Mouse (Mus musculus) heart, embryonic 10.5 days (tissue): ENCODE measurements around the gene Agpat4. TPM values are rescaled to one million over a fixed set of nuclear protein-coding genes. Genes with fewer than 3 reads are reported as not detected.

Experiments used
- DNase-seq: peaks from one replicate; pipeline ENCODE4 v3.0.0-alpha.2; 2017; ENCODE audit warnings: low spot score
- H3K27ac ChIP-seq: fragments of 300-500 bp; sonication (generic); 2 replicates; pipeline ENCODE4 v1.5.1; 2016; ENCODE audit warnings: mild to moderate bottlenecking
- H3K27me3 ChIP-seq: fragments of 300-500 bp; sonication (generic); 2 replicates; pipeline ENCODE4 v1.6.1; 2016; ENCODE audit warnings: mild to moderate bottlenecking; ENCODE audit not compliant: poor library complexity, insufficient read depth, severe bottlenecking
- H3K36me3 ChIP-seq: fragments of 300-500 bp; sonication (generic); 2 replicates; pipeline ENCODE4 v1.6.1; 2016; ENCODE audit warnings: mild to moderate bottlenecking, moderate library complexity
- H3K4me1 ChIP-seq: fragments of 300-500 bp; sonication (generic); 2 replicates; pipeline ENCODE4 v1.6.1; 2016; ENCODE audit warnings: mild to moderate bottlenecking
- H3K4me3 ChIP-seq: fragments of 300-500 bp; sonication (generic); 2 replicates; pipeline ENCODE4 v1.5.1; 2016; ENCODE audit warnings: mild to moderate bottlenecking, moderate library complexity
- H3K9me3 ChIP-seq: fragments of 300-500 bp; sonication (generic); 2 replicates; pipeline ENCODE4 v1.6.1; 2016; ENCODE audit warnings: mild to moderate bottlenecking, moderate library complexity
- WGBS: fragments of 180-500 bp; shearing (Covaris S2); methylation state at CpG from one replicate; pipeline ENCODE4 v1.1.7; 2016; 5-methylcytosine and 5-hydroxymethylcytosine counted together
- polyA plus RNA-seq: library from polyadenylated mRNA; unstranded; fragments of >200 nt; fragmentation: Nextera tagmentation; extraction: Ambion mirVana; gene quantifications from 2 replicates; pipeline ENCODE4 v1.2.1, GENCODE M21; 2016

Gene Agpat4
- polyA plus RNA-seq, 1 experiment from 2014 or later = 32.5 TPM

DNA sequence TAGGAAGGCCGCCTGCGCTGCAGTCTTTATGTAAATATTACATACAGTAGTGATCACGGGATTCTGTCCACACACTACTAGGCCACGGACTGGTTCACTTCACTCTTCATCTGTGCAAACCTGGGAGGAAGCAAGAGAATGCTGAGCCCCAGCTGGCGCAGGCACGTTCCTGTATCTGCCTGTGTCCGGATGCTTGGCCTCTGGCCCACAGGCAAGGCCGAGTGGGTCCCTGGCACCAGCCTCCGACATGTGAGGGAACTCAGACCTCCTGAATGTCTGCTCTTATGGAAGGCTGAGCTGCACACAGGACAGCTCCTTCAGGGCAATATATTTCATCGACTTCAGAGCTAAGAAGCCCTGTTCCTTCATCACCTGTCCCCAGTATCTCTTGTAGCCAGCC is 109.5 kb downstream of the Agpat4 start:
- peaks cover 77% of the 10 kb centered on the region for H3K36me3 ChIP-seq
- H3K27ac ChIP-seq = no peak overlapping the region
- 85% methylated on average over 10 of the region's 10 CpGs for WGBS

DNA sequence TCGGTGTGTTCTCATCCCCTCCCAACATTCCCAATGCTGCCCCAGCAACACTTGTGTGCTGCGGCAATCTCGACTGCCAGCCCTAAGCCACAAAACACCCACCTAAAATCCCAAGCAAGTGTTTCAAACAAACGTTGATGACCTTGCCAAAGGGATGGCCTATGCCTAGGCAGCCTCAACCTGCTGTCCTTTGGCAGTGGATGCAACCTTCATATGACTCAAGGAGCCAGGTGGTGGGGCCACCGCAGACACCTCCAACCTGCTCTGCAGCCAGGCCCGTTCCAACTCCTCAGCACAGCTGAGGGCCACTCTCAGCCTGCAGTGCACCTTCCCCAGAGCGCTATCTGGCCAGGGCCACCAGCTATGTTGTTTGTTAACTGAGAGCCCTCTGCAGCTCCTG is 110.0 kb downstream of the Agpat4 start:
- Histone ChIP-seq H3K4me1 (peaks cover 8% of the 10 kb centered on the region), H3K27ac (no peak overlapping the region), H3K4me3 (no peak overlapping the region), H3K27me3 (no peaks in the 10 kb centered on the region), H3K9me3 (no peaks in the 10 kb centered on the region), H3K36me3 (peaks cover 80% of the 10 kb centered on the region)
- DNase-seq = no peak
- 90% methylated on average over 7 of the region's 7 CpGs for WGBS

More for the DNA sequence above, 109.5 kb downstream of the Agpat4 start:
- DNase-seq = no peak
- H3K27me3 ChIP-seq = no peaks in the 10 kb centered on the region
- H3K4me1 ChIP-seq = peaks cover 8% of the 10 kb centered on the region
- no peak overlapping the region for H3K4me3 ChIP-seq
- H3K9me3 ChIP-seq = no peaks in the 10 kb centered on the region

DNA sequence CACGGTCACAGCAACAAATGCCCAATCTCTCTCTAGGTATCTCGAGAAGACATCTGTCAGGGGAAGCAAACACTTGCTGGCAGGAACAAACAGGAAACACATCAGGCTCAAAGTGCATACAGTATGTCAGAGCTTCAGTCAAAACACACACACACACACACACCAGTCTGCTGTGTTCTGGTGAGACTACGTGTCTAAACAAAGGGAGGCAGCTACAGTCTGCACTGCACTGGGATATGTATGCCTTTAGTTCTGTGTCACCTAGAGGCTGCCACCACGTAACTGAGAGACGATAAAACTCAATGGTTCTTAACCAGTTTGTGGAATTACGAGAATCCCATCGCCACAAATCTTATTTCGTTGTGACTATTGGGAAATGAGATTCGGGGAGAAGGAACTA is 111.3 kb downstream of the Agpat4 start:
- no peak for DNase-seq
- Histone ChIP-seq H3K4me1 (no peaks in the 10 kb centered on the region), H3K27ac (no peak overlapping the region), H3K4me3 (no peak overlapping the region), H3K36me3 (peaks cover 84% of the 10 kb centered on the region), H3K9me3 (no peaks in the 10 kb centered on the region), H3K27me3 (no peaks in the 10 kb centered on the region)
- WGBS = 91% methylated on average over 9 of the region's 9 CpGs

DNA sequence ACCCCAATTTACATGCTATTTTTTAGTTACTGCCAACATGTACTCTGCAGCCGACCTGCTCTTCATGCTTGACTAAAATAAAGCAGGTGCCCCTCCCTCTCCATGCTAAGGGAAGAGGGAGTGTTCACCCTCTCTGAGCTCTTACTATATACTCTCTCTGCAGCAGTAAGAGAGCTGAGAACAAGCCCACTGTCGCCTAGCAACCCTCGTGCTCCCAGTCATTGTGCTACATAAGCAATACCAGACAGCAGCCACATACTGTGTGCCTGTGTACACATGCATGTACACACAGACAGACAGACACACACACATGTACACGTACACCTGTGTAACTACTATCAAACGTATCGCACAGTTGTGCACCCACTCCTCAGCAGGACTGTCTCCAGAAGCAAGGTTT is 111.7 kb downstream of the Agpat4 start:
- H3K4me1 ChIP-seq = no peaks in the 10 kb centered on the region
- no peaks in the 10 kb centered on the region for H3K27me3 ChIP-seq
- no peak overlapping the region for H3K4me3 ChIP-seq
- H3K9me3 ChIP-seq = no peaks in the 10 kb centered on the region
- H3K36me3 ChIP-seq = peaks cover 88% of the 10 kb centered on the region
- 88% methylated on average over 6 of the region's 6 CpGs for WGBS
- DNase-seq = no peak
- no peak overlapping the region for H3K27ac ChIP-seq

DNA sequence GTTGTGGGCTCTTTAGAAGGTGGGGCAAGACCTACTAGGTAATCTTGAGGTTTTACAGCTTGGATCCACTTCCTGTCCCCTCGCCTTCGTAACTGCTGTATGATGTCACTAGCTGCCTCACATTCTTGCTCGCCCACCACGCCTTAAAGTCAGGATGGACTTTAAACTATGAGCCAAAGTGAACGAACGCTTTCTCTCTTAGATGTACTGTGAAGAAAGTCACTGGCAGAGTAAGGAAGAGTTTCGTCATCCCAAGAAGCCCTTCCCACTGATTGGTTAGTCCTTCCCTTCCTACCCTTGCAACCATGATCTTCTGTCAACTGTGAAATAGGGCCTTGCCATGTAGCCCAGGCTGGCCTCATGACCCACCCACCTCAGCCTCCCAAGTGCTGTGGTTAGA is 112.6 kb downstream of the Agpat4 start:
- Histone ChIP-seq H3K4me1 (no peaks in the 10 kb centered on the region), H3K4me3 (no peak overlapping the region), H3K36me3 (peaks cover 95% of the 10 kb centered on the region), H3K9me3 (no peaks in the 10 kb centered on the region), H3K27me3 (no peaks in the 10 kb centered on the region), H3K27ac (no peak overlapping the region)
- DNase-seq = no peak
- 92% methylated on average over 7 of the region's 7 CpGs for WGBS

DNA sequence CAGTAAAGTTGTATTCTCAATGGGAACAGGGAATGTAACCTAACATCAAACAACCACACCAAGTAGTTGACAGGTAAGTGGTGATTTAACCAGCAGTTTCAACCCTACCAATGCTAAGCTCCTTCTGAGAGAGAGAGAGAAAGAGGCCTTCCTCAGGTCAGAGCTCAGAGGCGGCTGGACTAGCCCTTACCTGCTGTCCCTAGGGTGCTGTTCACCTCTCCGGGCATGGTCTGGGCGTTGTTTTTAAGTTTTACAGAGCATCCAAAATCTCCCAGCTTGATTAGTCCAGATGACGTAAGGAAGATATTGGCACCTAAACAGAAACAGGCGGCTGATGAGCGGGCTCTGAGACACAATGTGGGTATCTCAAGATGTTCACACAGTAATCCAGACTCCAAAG is 114.2 kb downstream of the Agpat4 start:
- no peaks in the 10 kb centered on the region for H3K9me3 ChIP-seq
- H3K4me3 ChIP-seq = no peak overlapping the region
- no peaks in the 10 kb centered on the region for H3K4me1 ChIP-seq
- H3K27ac ChIP-seq = no peak overlapping the region
- H3K27me3 ChIP-seq = no peaks in the 10 kb centered on the region
- H3K36me3 ChIP-seq = peaks cover 92% of the 10 kb centered on the region
- DNase-seq = peak; percentile 66
- 93% methylated on average over 6 of the region's 6 CpGs for WGBS

DNA sequence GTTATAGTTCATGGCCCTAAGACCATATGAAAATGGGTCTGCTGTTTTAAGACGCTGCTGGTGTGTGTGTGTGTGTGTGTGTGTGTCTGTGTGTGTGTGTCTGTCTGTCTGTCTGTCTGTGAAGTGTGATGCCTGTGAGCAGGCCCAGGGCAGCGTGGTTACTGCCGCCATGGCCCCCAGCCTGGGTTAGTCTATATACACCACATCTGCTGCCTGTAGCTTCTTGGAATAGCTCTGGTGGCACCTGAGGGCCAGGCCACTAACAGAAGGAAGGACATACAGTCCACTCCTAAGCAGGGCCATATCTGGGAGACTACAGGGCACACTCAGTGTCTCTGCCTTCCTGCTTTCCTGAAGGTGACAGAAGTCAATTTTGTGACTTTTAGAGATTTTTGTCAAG is 122.2 kb downstream of the Agpat4 start:
- DNase-seq = no peak
- 88% methylated on average over 3 of the region's 3 CpGs for WGBS
- Histone ChIP-seq H3K36me3 (peaks cover 76% of the 10 kb centered on the region), H3K9me3 (no peaks in the 10 kb centered on the region), H3K27ac (no peak overlapping the region), H3K4me1 (no peaks in the 10 kb centered on the region), H3K27me3 (no peaks in the 10 kb centered on the region), H3K4me3 (no peak overlapping the region)

DNA sequence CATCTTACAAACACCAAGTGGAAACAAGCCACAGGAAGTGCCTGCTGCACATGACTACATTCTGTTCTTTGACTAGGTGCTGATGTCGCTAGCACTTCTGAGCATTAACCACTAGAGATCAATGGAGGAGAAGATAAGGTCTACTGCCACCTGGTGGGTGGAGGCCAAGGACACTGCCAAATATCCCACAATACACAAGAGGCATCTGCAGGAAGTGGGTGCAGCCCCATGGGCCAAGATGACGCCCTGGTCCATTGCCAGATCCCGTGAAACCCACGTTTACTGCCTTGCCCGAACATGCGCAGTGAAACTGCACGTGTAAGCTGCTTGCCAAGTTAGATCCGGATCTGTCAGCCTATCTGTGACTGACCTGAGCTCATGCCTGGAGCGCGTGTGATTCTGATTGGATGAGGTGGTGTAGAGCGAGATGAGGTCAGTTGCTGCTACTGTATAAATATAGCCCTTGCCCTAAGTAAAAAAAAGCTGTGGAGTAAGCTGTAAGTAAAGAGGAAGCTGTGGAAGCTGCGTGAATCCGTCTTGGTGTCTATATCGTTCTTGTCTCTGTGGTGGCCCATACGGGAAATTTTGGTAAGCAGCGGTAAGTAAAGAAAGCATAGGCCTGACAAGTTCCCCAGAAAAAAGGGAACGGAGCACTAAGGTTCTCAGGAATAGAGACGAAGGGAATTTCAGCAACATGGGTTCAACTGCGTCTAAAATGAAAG is 131.4 kb downstream of the Agpat4 start:
- DNase-seq = no peak
- Histone ChIP-seq H3K27ac (no peak overlapping the region), H3K4me1 (no peaks in the 10 kb centered on the region), H3K9me3 (peaks cover 7% of the 10 kb centered on the region), H3K4me3 (no peak overlapping the region), H3K36me3 (peaks cover 90% of the 10 kb centered on the region), H3K27me3 (no peaks in the 10 kb centered on the region)
- WGBS = 94% methylated on average over 19 of the region's 19 CpGs

DNA sequence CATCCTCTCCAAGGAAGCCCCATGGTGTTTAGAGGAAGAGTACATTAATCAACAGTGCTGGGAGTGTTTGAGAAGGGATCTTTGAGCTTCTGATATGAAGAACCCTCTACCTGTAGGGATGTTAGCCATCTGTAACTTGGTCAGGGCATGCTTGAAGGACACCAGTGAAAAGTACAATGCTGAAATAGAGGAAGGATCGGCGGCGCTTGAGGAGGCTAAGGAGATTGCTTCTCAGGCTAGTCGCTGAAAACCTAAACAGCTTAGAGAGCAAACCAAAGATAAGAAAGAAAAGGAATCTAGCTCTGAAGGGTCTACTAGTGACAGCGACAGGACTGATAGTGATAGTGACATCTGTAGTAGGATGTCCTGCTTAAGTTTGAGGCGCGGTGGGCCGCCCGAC is 132.1 kb downstream of the Agpat4 start:
- peaks cover 91% of the 10 kb centered on the region for H3K36me3 ChIP-seq
- 91% methylated on average over 9 of the region's 9 CpGs for WGBS

DNA sequence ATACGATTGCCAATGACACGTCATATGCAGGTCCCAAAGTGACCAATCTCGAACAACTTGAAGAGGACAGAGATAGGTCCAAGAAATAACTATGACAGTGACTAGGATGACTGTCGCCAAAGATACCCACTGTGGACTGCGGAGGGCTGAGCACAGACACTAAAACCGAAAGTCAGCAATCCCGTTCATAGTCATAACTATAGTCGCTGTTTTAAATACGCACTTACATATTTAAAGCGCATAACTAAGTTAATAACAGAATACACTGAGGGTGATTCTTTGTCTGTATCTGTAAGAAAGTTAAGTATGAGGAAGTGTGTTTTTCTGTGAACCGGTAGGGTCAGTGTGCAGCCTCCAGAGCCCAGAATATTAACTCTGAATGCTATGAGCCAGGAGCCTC is 137.6 kb downstream of the Agpat4 start:
- Histone ChIP-seq H3K27ac (no peak overlapping the region), H3K36me3 (peaks cover 99% of the 10 kb centered on the region), H3K9me3 (peaks cover 7% of the 10 kb centered on the region), H3K4me3 (no peak overlapping the region), H3K4me1 (0 out of 2 replicates have a peak, but pooled peaks cover 4% of the 10 kb centered on the region), H3K27me3 (no peaks in the 10 kb centered on the region)
- WGBS = 92% methylated on average over 11 of the region's 11 CpGs
- DNase-seq = no peak

More for the DNA sequence above, 132.1 kb downstream of the Agpat4 start:
- Histone ChIP-seq H3K27ac (no peak overlapping the region), H3K4me3 (no peak overlapping the region), H3K9me3 (peaks cover 7% of the 10 kb centered on the region), H3K4me1 (no peaks in the 10 kb centered on the region), H3K27me3 (no peaks in the 10 kb centered on the region)
- DNase-seq = no peak

DNA sequence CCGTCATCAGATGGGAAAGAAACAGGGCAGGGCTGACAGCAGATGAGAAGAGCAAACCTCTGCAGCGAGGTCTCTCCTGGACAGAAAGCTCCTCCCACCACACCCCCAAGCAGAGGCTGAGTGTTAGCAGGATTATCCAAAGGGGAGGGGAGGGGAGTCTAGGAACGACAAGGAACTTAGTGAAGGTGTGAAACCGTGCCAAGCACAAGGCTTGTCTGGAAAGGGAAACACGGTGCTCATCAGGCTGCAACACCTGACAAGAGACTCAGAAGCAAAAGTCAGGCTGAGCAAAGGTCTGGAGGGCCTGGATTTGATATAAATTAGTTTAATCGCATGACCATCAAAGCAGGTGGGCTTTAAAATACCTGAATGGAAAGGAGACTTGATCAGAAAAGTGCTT is 140.0 kb downstream of the Agpat4 start:
- no peak overlapping the region for H3K27ac ChIP-seq
- peaks cover 89% of the 10 kb centered on the region for H3K36me3 ChIP-seq
- no peak overlapping the region for H3K4me3 ChIP-seq
- 0 out of 2 replicates have a peak, but pooled peaks cover 4% of the 10 kb centered on the region for H3K4me1 ChIP-seq
- no peaks in the 10 kb centered on the region for H3K9me3 ChIP-seq
- WGBS = 73% methylated on average over 6 of the region's 6 CpGs
- H3K27me3 ChIP-seq = no peaks in the 10 kb centered on the region
- DNase-seq = no peak

DNA sequence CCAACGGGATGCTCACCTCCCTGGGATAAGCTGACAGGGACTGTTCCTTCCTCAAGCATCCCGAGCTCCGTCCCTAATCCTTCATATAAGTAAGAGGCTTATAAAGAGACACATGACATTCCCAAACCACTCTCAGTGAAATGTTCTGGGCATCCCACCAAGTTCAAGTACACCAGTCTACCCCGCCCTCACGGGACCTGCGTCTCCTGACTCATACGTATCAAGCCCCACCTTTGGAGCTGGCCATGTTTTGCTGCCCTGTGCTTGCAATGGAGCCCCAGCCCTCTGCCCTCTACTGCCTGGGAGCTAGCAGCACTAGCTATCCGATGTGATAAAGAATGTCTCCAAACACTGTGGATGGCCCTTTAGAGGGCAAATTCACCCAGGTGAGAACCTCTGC is 141.5 kb downstream of the Agpat4 start:
- H3K27me3 ChIP-seq = no peaks in the 10 kb centered on the region
- no peak overlapping the region for H3K27ac ChIP-seq
- peaks cover 9% of the 10 kb centered on the region; the same call in 1 of the 2 replicates for H3K4me1 ChIP-seq
- WGBS = 91% methylated on average over 8 of the region's 8 CpGs
- no peak overlapping the region for H3K4me3 ChIP-seq
- DNase-seq = no peak
- H3K36me3 ChIP-seq = peaks cover 74% of the 10 kb centered on the region
- no peaks in the 10 kb centered on the region for H3K9me3 ChIP-seq

DNA sequence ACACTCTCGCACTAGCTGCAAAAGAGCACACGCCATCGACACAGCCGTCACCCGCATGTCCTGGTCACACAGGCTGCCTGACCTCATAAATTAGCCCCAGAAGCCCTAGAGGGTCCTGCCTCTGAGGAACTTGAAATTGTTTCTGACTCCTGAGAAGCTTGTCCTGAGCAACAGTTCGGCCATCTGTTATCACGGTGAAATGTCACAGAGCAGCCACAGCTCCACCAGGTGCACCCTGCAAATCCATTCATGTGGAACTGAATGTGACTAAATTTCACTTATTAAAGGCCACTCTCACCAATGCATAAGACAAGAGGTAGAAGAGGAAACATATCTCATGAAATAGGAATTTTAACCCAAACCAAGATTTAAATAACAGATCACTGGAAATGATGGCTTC is 142.9 kb downstream of the Agpat4 start:
- Histone ChIP-seq H3K4me3 (no peak overlapping the region), H3K36me3 (peaks cover 60% of the 10 kb centered on the region), H3K27ac (no peak overlapping the region), H3K27me3 (no peaks in the 10 kb centered on the region), H3K4me1 (peaks cover 21% of the 10 kb centered on the region), H3K9me3 (no peaks in the 10 kb centered on the region)
- no peak for DNase-seq
- WGBS = 90% methylated on average over 7 of the region's 7 CpGs

DNA sequence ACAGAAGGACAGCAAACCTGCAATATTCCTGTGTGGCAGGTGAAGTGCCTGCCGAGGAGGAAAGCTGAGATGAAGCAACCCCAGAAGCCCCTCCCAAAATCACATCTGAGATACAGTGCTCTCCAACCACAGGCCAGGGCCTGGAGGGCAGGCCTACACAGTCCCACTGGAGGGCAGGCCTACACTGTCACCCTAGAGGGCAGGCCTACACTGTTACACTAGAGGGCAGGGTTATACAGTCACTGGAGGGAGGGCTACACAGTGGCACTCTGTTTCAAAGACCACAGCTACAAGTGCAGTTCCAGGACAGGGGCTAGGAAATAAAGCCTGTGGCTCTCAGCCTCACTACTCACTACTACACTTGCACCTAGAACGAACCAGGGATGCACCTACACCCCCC is 143.4 kb downstream of the Agpat4 start:
- Histone ChIP-seq H3K27ac (no peak overlapping the region), H3K4me3 (no peak overlapping the region), H3K27me3 (no peaks in the 10 kb centered on the region), H3K4me1 (peaks cover 22% of the 10 kb centered on the region), H3K9me3 (no peaks in the 10 kb centered on the region), H3K36me3 (peaks cover 55% of the 10 kb centered on the region)
- DNase-seq = no peak
- 55% methylated on average over 2 of the region's 2 CpGs for WGBS
